Mouse (Mus musculus) megakaryocyte-erythroid progenitor cell, adult 5-6 weeks (primary cell): ENCODE results near the gene Tenm4. TPM values are rescaled to one million over a fixed set of nuclear protein-coding genes. Genes with fewer than 3 reads are reported as not detected.
"Not testable (repeated sequence)": the region's sequence is repeated elsewhere in the genome, so short reads cannot be mapped to it uniquely, and the experiment has no call there.

Experiments
- ATAC-seq: replicated peaks from 2 replicates; pipeline ENCODE4 v1.8.0; 2016; ENCODE audit warnings: mild to moderate bottlenecking, inconsistent platforms; ENCODE audit not compliant: severe bottlenecking, poor library complexity, low FRiP score, low TSS enrichment
- total RNA-seq, 2 experiments: library from RNA; stranded (forward) in 1 of 2; stranded (reverse) in 1 of 2; fragments of 200-1000, 215-1000 nt in 1 of 2; fragments of >200 nt in 1 of 2; fragmentation: Nextera tagmentation in 1 of 2; gene quantifications; 2 replicates each; pipeline ENCODE4 v1.2.3; 2014 to 2017

Tenm4 gene
- total RNA-seq, 2 experiments from 2014 or later: 0.14 TPM; not detected in 1

DNA sequence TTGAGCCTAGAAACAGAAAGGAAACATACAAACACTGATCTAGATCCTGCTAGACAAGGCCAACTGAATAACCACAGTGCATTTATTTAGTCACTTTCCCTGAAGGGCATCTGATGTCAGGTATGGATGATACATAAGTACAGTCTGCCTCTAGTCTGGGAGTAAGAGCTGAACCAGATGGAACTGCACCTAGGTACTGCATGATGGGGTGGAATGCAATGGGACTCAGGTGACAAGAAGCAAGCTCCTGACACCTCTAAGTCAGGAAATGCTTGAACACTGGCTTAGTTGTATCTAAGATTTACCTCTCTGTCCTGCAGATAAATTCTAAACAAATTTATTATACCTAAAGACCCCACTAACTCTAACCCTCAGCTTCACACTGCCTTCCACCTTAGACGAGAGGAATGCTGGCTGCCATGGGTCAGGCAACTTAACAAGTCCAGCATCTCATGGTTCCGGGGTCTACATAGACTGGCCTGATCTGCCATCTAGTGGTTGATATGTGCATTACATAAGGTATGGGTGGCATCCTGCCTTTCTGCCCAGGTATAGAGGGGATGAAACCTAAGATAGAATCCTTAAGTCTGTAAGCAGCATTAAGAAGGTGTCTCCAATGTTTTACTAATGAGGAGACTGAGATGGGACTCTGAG lies 744.5 kb downstream of the Tenm4 start:
- peak; percentile 72; the same call in 1 of the 2 replicates for ATAC-seq

DNA sequence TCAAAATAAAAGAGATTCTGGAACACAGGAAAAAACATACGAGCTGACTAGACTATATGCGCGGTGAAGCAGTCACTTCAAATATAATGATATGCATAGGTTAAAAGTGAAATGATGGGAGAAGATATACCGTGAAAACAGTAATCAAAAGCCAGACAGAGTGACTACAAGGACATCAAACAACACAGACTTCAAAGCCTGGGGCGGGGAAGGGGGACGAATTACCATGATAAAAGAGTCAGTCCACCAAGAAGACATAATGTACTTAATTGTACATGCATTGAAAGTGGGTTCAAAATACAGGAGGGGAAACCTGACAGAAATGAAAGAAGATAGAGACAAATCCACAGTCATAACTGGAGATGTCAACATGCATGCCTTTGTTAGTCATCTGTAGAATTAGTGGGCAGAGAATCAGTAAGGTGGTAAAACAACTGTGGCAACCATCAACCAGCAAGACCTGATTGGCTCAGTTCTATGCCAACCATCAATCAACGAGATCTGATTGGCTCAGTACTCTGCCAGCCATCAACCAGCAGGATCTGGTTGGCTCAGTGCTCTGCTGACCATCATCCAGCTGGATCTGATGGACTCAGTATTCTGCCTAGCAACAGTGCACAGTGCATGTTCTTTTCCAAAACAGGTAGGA lies 749.5 kb downstream of the Tenm4 start:
- ATAC-seq: peak; percentile 54; the same call in 1 of the 2 replicates

DNA sequence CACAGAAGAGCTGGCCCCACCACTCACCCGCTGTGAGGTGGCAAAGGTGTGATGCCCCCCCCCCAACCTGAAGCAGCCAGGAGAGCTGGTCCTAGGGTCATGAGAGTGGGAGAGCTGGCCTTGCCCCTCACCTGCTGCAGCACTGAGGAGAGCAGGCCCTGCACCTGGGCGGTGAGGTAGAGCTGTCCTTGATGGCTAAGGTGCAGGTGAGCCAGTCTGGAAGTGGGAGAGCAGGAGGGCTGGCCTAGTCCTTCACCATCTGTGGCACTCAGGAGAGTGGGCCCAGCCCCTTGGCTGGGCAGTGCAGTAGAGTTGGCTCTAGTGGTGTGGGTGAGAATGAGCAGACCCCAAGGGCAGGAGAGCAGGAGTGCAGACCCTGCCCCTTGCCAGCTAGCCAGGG lies 751.9 kb downstream of the Tenm4 start:
- no peak; the same call in 1 of the 2 replicates for ATAC-seq

DNA sequence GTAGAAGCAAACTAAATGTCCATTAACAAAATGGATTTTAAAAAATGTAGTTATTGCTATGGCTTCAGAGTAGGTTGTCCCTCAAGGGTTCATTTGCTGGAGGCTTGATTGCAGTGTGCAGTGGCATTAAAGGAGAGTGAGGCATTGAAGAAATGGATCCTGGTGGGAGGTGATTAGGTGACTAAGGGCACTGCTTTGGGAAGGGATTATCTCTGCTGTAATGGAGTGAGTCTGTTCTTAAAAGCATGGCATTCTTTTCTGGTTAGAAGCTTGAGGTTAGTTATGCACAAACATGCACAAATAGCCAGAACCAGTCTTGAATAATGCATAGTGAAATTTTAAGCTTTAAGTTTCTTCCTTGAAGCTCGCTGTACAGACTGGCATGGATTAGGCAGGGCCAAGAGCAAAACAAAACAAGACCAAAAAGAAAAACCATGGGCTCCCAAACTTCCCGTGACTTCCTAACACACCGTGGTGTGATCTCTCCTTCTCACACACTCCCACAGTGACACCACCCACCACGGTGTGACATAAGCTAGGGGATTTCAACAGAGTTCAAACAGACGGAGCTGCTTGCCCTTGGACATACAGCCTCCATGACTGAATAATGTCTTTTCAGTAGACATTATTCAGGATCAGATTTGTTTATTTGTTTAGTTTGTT lies 772.8 kb downstream of the Tenm4 start:
- no peak for ATAC-seq

DNA sequence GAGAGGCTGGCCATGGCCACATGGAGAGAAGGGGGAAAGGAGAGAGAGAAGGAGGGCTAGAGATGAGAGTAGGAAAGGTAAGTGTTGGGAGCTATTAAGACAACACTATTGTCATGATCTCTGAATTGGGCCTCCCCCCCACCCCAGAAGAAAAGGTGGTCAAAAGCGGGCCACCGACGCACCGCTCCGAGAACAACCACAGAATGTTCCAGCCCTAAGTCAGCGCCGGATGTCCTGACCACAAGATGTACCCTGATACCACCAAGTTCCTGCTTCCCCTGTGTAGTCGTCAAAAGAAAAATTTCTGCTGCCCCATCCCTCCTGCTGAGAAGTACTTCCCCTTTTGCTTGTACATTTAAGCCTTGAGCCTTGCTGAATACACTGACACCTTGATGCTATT lies 775.5 kb downstream of the Tenm4 start:
- not testable (repeated sequence) for ATAC-seq

DNA sequence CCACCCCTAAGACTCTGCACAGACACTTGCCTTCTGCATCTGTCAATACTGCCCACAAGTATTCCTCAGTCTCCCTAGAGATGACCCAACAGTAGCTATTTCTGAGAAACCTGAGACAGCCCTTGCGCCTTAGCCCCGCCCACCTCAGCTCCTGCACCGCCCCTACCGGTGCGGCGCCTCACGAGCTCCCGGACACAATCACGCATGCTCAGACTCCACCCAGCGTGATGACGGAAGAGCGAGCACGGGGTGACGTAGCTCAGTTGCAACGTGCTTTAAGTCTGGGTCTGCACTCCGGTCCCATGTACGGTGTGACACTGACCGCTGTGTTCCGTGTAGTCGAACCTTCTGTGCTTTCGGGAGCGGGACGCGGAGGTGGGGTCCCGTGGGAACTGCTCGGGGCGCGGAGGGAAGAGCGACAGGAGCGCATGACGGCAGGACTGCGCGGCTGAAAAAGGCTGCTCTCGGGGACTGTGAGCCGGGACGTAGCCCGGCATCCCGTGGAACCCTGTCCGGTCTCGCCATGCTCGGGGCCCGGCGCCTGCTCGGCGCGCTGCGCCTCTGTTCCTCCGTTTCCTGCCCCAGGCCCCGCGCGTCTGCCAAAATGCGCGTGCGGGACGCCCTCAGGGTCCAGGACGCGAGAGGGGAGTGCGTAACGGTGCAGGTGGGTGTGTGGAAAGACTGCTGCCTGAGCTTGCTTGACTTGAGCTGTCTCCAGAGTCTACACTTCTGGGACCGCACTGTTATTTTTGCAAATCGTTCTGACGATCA lies 780.4 kb downstream of the Tenm4 start, which contains the start of gene Nars2:
Nars2 (plus strand) TSS at position 225 of the 771 bp plus-strand sequence.
- peak; percentile 99 for ATAC-seq

DNA sequence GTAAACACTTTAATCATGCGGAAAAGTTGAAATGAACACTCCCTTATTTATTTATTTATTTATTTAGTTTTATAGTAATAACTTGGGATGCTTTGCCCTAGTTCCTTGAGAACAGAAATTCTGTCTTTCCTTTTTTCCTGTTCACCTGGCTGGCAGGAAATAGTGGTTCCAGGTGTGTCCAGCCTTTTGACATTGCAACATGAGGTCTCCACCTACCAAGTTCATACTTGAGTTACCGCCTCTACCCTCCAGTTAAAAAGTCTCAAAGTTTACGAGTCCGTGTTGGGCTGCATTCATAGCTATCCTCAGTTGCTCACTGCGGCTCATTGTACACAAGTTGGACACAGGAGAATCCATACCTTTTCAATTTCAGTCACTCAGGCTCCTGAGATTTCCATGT lies 781.0 kb downstream of the Tenm4 start:
- no peak for ATAC-seq

DNA sequence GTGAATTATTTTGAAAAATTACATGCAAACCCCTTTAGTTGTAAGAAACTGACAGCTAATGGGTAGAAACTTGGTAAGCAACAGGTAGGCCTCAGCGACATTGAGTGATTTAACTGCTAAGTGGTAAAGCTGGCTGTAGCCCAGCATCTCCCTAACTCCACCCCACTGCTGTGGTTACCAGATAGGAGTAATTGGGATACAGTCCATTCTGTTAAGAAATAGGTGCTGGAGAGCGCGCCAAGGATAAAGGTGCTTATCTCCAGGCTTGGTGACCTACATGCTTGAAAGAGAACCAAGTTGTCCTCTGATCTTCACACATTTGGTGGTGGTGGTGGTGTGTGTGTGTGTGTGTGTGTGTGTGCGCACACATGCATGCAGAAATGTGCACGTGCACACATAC lies 788.1 kb downstream of the Tenm4 start:
- peak; percentile 99 for ATAC-seq
